Mouse (Mus musculus) CD4-positive naive resting alpha-beta T cell, adult 76 days (primary cell): ENCODE data around the gene Dctpp1. TPM values are rescaled to one million over a fixed set of nuclear protein-coding genes. Genes with fewer than 3 reads are reported as not detected.

ENCODE experiments used
- total RNA-seq: library from RNA; stranded (reverse); gene quantifications from one replicate; pipeline ENCODE4 v1.2.4, GENCODE M21; 2023

The Dctpp1 gene
- 8.0 TPM for total RNA-seq

DNA sequence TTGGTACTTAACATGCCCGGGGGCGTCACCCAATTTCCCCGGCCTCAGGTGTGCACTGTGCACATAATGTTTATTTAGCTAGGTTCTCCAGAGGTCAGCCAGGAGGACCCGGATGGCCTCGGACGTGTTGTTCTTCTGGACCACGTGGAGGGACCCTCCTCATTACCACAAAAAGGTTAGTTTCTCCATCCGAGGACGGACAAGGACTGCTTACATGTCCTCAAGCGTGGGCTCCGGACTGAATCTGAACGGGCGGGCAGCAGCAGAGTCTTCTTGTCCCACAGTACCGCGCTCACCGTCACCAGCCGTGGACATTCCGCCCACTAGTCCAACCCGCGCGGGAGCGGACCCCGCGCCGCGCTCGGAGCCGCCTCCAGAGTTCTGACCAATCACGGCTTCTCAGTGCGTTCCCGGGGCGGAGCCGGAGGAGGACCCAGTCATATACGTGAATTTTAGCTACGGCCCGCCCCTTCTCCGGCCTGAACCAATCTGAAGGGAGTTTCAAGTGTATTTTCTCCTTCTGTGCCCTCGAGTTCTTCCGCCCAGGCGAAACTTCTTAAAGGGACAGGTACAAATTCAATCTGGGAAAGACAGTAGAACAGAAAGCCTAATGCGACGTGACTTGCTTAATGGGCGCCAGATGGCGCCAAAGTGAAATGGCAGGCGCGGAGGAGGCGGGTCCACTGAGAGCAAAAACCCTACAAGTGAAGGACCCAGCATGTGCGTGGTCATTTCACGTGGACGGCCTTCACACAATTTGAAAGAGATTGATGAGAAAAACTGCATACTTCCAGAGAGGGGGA, at the start of gene Dctpp1:
TSS of gene Dctpp1 (minus strand) at position 401 of the 803 bp plus-strand sequence.

DNA sequence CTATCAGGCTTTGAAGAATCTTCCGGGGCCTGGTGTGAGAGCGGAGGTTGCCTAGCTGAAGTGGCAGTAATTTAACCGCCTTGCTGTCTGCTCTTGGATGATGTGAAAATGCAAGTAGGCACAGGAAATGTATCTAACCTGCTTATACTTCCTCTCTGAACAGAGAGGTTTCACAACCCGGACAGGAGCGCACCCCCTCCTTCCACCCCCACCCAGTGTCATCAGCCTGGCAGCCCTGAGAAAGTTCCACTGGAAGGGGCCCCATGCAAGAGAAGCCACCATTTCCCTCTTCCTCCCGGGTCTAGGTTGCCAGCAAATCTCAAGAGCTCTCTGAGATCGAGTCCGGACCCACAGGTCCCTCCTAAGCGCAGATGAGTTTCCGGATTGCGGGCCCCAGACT, 35.6 kb upstream of the Dctpp1 start, which contains the start of gene Itgal:
TSS of gene Itgal (plus strand) at position 163 of the 400 bp plus-strand sequence.

DNA sequence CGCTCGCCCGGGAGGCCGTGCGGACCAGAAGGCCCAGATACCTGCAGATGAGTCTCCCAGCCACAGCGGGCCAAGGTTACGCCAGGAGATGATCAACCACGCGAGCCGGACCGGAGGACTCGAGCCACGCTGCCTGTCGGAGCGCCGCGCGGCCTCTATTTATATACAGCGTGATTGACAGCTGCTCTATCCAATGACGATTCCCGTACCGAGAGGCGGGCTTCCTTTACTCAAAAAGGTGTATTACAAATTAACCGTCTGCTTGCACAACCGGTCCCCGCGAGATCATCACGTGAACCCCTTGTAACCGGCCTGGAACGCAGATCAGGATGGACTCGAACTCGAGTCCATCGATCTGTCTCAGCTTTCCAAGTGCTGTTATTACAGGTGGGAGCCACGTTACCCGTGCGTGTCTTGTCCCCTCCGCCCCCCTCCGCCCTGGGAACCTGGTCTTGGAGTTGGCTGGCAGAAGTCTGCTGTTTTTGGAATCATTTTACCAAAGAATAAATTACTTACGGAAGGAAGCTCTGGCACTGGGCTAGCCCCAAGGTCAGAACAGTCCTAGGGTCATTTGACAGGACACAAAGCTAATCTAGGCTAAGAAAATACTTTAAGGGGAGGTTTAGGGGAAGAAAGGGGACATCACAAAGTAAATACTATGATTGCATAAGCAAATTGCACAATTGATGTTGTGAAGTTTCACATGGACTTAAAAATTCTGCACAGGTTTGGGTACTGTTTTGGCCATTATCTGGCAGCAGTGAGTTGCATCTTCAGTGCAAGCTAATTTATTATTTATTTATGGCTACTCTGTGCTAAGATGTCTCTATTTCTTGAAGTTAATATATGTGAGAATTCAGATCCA, 13.6 kb upstream of the Dctpp1 start, which contains the start of gene Sephs2:
TSS of gene Sephs2 (minus strand) at position 131 of the 865 bp plus-strand sequence.

DNA sequence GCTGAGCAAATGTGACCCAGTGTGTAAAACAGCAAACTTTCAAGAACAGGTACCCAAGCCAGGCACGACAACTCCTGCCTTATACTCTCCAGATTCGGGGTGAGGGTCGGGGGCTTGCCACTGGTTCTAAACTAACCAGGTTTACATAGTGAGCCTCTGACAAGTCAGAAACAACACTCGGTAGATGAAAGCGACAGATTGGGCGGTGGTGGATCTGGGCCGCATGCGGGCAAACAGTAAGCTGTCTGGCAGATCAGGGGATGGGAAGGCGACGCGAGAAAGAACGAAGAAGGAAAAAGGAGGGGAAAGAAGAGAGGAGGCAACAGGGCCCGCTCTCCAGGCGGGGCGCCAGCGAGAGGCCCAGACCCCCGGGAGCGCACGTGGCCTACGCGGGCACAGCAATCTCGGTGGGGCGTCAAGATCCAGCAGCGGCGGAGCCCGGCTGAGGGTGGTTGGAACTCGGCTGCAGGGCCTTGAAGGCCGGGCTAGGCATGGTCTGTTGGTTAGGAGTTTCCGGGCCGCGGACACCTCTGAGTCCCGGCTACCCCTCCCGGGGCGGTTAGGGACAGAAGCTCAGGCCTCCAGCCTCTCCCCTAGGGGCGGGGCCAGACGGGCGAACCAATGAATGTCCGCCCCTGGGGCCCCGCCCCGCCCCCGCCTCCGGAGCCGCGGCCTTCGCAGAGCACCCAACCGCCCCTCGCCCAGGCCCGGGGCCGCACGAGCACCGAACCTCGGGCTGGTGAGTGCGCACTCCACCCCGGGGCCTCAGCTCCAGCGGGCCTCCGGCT, 16.4 kb downstream of the Dctpp1 start, which contains the start of gene Zfp771:
TSS of gene Zfp771 (plus strand) at position 405 of the 788 bp plus-strand sequence.

DNA sequence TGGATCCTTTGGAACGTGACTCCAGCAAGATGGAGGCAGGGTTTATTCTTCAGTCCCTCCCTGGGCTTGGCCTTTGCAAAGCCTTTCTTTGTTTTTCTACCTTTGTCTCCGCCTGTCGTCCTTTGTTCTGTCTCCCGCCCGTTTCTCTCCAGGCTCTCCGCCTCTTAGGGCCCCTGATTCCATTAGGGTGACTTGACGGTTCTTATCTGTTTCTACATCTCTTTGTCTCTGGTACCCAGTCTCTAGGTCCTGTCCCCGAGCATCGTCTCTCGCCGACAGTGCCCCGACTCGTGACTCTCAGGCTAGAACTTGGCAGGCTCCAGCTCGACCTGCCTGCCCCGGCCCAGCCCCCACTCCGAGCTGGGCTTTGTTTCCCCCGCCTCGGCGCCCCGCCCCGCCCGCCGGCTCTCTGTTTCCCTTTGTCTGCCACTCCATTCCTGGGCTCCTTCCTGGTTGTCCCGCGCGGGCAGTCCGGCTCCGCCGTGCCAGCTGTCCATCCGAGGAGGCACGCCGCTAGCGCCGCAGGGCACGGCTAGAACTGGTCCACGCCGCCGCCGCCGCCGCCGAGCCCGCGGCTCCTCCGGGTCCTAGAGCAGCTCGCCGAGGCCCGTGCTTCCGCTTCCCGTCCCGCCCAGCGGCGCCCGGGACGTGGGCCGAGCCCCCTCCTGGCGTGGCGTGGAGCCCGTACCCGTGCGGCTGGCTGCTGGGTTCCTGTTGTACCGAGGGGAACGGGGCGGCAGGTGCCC, 27.7 kb downstream of the Dctpp1 start, which contains the start of the genes Zfp553 and Sept1:
TSS of gene Zfp553 (plus strand) at position 440 of the 746 bp plus-strand sequence.
TSS of gene Sept1 (minus strand) at position 509 of the 746 bp plus-strand sequence.

DNA sequence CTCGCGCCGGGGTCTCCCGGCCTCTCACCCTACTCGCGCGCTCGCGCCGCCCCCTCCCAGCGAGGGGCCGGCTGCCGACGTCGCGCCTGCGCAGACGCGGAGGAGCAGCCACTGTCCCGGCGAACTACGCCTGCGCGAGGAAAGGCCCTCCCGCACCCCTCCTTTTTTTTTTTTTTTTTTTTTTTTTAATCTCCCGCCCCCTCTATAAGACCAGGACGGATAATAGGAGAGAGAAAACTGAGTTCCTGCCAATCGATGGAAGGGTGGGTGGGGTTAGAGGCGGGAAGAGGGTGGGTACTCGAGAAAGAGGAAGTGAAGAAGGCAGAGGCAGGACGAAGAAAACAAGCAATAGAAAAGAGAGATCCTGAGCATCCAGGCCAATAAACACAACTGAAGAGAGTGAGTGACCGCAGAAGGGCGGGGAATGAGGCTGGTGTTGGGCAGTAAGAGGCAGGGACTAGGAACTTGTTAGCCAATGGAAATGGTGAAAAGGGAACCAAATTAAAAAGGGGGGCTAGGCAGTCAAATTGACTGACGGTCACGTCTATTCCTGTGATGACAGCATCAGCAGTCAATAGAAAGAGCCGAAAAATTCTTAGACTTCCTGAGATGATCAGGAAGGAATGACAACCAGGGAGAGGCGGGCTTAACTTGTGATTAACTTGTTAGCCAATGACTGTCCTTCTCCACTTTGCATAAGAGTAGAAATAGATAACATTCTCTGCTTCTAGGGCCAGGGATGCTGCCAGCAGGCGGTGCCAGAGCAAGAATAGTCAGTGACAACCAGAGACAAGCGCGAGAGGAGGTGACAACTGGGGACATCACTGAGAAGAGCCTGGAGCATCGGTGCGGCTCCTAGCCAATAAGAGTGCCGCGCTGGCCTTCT, 51.7 kb downstream of the Dctpp1 start, which contains the start of gene Mylpf:
TSS of gene Mylpf (plus strand) at position 338 of the 886 bp plus-strand sequence.

DNA sequence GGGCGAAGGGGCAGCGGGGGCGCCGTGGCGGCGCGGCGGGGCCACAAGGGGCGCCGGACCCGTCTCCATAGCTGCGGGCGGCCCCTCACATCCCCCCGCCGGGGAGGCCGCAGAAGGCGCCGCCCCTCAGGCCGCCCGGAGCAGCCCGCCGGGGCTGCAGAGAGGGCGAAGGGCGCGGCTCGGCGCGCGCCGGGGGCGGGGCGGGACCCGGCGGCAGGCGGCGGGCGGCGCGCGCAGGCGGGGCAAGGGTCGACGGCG, 52.3 kb downstream of the Dctpp1 start, which contains the start of gene Tbc1d10b:
TSS of gene Tbc1d10b (minus strand) at position 174 of the 258 bp plus-strand sequence.

Other genes starting within 250 kb of the Dctpp1 start
- gene Mvp, start 246.1 kb downstream of the Dctpp1 start, total RNA-seq, result 25.5 TPM
- 5.4 TPM for gene Pagr1b, start 244.2 kb downstream of the Dctpp1 start, total RNA-seq
- gene Pagr1a, start 243.4 kb downstream of the Dctpp1 start, total RNA-seq, result 26.5 TPM
- gene Gm42742, start 239.6 kb downstream of the Dctpp1 start, total RNA-seq, result 32.5 TPM
- 5.3 TPM for gene Prrt2, start 239.5 kb downstream of the Dctpp1 start, total RNA-seq
- gene Maz, start 233.7 kb downstream of the Dctpp1 start, total RNA-seq, result 197 TPM
- 3.0 TPM for gene Kif22, start 218.2 kb downstream of the Dctpp1 start, total RNA-seq
- not detected for gene Zg16, start 173.4 kb downstream of the Dctpp1 start, total RNA-seq
- 36.6 TPM for gene AI467606, start 169.3 kb downstream of the Dctpp1 start, total RNA-seq
- 44.2 TPM for gene Qprt, start 138.5 kb downstream of the Dctpp1 start, total RNA-seq
- 334 TPM for gene Spn, start 122.9 kb downstream of the Dctpp1 start, total RNA-seq
- 71.0 TPM for gene Cd2bp2, start 64.7 kb downstream of the Dctpp1 start, total RNA-seq
- gene Tbc1d10b, start 52.2 kb downstream of the Dctpp1 start, total RNA-seq, result 42.1 TPM
- gene Mylpf, start 51.8 kb downstream of the Dctpp1 start, total RNA-seq, result 19.4 TPM
- gene Zfp553, start 27.6 kb downstream of the Dctpp1 start, total RNA-seq, result 9.7 TPM
- 620 TPM for gene Sept1, start 27.6 kb downstream of the Dctpp1 start, total RNA-seq
- gene Zfp771, start 16.4 kb downstream of the Dctpp1 start, total RNA-seq, result 16.4 TPM
- gene Sephs2, start 13.3 kb upstream of the Dctpp1 start, total RNA-seq, result 23.0 TPM
- 193 TPM for gene Itgal, start 35.6 kb upstream of the Dctpp1 start, total RNA-seq
- 0.21 TPM for gene Zfp768, start 84.9 kb upstream of the Dctpp1 start, total RNA-seq
- 23.2 TPM for gene Zfp747, start 115.3 kb upstream of the Dctpp1 start, total RNA-seq
- gene 9130019O22Rik, start 126.5 kb upstream of the Dctpp1 start, total RNA-seq, result 4.7 TPM
- 14.9 TPM for gene E430018J23Rik, start 132.9 kb upstream of the Dctpp1 start, total RNA-seq
- 12.5 TPM for gene Zfp764, start 146.1 kb upstream of the Dctpp1 start, total RNA-seq
- 14.6 TPM for gene Zfp688, start 161.4 kb upstream of the Dctpp1 start, total RNA-seq
- gene Zfp689, start 188.4 kb upstream of the Dctpp1 start, total RNA-seq, result 9.8 TPM
- gene Prr14, start 198.9 kb upstream of the Dctpp1 start, total RNA-seq, result 129 TPM
- 195 TPM for gene Fbrs, start 218.5 kb upstream of the Dctpp1 start, total RNA-seq